Mouse (Mus musculus): ENCODE measurements around the gene Trdmt1. TPM values are rescaled to one million over a fixed set of nuclear protein-coding genes. Genes with fewer than 3 reads are reported as not detected.

Trdmt1 gene
- polyA plus RNA-seq, 1 experiment = 5.2 TPM

GRCm38 (mm10) chr2:13570122-13570521 lies 25.7 kb upstream of the Trdmt1 start:
- H3K4me3 ChIP-seq (replicated peaks; ENCODE audit: insufficient read depth, low read depth, low read length) = no peak overlapping the region
- no peaks in the 10 kb centered on the region for H3K27me3 ChIP-seq (ENCODE audit: control insufficient read depth, insufficient read depth, low read length)
- TF ChIP-seq CTCF (IDR thresholded peaks at IDR 0.05; ENCODE audit: borderline replicate concordance, insufficient read depth, low read depth, low read length) (no peak), POLR2A (IDR thresholded peaks at IDR 0.05; ENCODE audit: borderline replicate concordance, insufficient read depth, low read length) (no peak)
- WGBS = 69% methylated on average over 2 of the region's 2 CpGs
- H3K4me1 ChIP-seq (ENCODE audit: control insufficient read depth, insufficient read depth, low read length) = no peaks in the 10 kb centered on the region
- H3K27ac ChIP-seq (ENCODE audit: insufficient read depth, low read length) = no peak overlapping the region
- DNase-seq = no peak

- Histone ChIP-seq H3K4me3 (replicated peaks; ENCODE audit: insufficient read depth, low read depth, low read length) (no peak overlapping the region), H3K27ac (ENCODE audit: insufficient read depth, low read length) (no peak overlapping the region), H3K27me3 (ENCODE audit: control insufficient read depth, insufficient read depth, low read length) (no peaks in the 10 kb centered on the region), H3K4me1 (ENCODE audit: control insufficient read depth, insufficient read depth, low read length) (no peaks in the 10 kb centered on the region)
- DNase-seq = no peak
- WGBS = 96% methylated on average over 2 of the region's 2 CpGs
- no peak for TF ChIP-seq CTCF (IDR thresholded peaks at IDR 0.05; ENCODE audit: borderline replicate concordance, insufficient read depth, low read depth, low read length)
- TF ChIP-seq POLR2A (IDR thresholded peaks at IDR 0.05; ENCODE audit: borderline replicate concordance, insufficient read depth, low read length) = no peak
Observed at GRCm38 (mm10) chr2:13560396-13560795, 15.9 kb upstream of the Trdmt1 start.

GRCm38 (mm10) chr2:13559729-13560128 lies 15.3 kb upstream of the Trdmt1 start:
- WGBS = 82% methylated on average over 5 of the region's 5 CpGs

GRCm38 (mm10) chr2:13559303-13559702 lies 14.8 kb upstream of the Trdmt1 start:
- no peaks in the 10 kb centered on the region for H3K27me3 ChIP-seq (ENCODE audit: control insufficient read depth, insufficient read depth, low read length)
- H3K27ac ChIP-seq (ENCODE audit: insufficient read depth, low read length) = no peak overlapping the region
- H3K4me1 ChIP-seq (ENCODE audit: control insufficient read depth, insufficient read depth, low read length) = no peaks in the 10 kb centered on the region
- no peak overlapping the region for H3K4me3 ChIP-seq (replicated peaks; ENCODE audit: insufficient read depth, low read depth, low read length)
- WGBS = 85% methylated on average over 5 of the region's 5 CpGs
- DNase-seq = no peak
- TF ChIP-seq CTCF (IDR thresholded peaks at IDR 0.05; ENCODE audit: borderline replicate concordance, insufficient read depth, low read depth, low read length) (no peak), POLR2A (IDR thresholded peaks at IDR 0.05; ENCODE audit: borderline replicate concordance, insufficient read depth, low read length) (no peak)

More at GRCm38 (mm10) chr2:13559729-13560128, 15.3 kb upstream of the Trdmt1 start:
- Histone ChIP-seq H3K27ac (ENCODE audit: insufficient read depth, low read length) (no peak overlapping the region), H3K27me3 (ENCODE audit: control insufficient read depth, insufficient read depth, low read length) (no peaks in the 10 kb centered on the region), H3K4me3 (replicated peaks; ENCODE audit: insufficient read depth, low read depth, low read length) (no peak overlapping the region), H3K4me1 (ENCODE audit: control insufficient read depth, insufficient read depth, low read length) (no peaks in the 10 kb centered on the region)
- no peak for DNase-seq
- TF ChIP-seq CTCF (IDR thresholded peaks at IDR 0.05; ENCODE audit: borderline replicate concordance, insufficient read depth, low read depth, low read length) (no peak), POLR2A (IDR thresholded peaks at IDR 0.05; ENCODE audit: borderline replicate concordance, insufficient read depth, low read length) (no peak)

GRCm38 (mm10) chr2:13558607-13559262 lies 14.3 kb upstream of the Trdmt1 start:
- Histone ChIP-seq H3K4me3 (replicated peaks; ENCODE audit: insufficient read depth, low read depth, low read length) (no peak overlapping the region), H3K27ac (ENCODE audit: insufficient read depth, low read length) (no peak overlapping the region), H3K27me3 (ENCODE audit: control insufficient read depth, insufficient read depth, low read length) (no peaks in the 10 kb centered on the region), H3K4me1 (ENCODE audit: control insufficient read depth, insufficient read depth, low read length) (no peaks in the 10 kb centered on the region)
- no peak for TF ChIP-seq CTCF (IDR thresholded peaks at IDR 0.05; ENCODE audit: borderline replicate concordance, insufficient read depth, low read depth, low read length)
- TF ChIP-seq POLR2A (IDR thresholded peaks at IDR 0.05; ENCODE audit: borderline replicate concordance, insufficient read depth, low read length) = no peak
- no peak for DNase-seq
- WGBS = 38% methylated on average over 5 of the region's 5 CpGs

GRCm38 (mm10) chr2:13557145-13558030 lies 12.9 kb upstream of the Trdmt1 start:
- no peak for DNase-seq
- Histone ChIP-seq H3K4me1 (ENCODE audit: control insufficient read depth, insufficient read depth, low read length) (no peaks in the 10 kb centered on the region), H3K4me3 (replicated peaks; ENCODE audit: insufficient read depth, low read depth, low read length) (no peak overlapping the region), H3K27ac (ENCODE audit: insufficient read depth, low read length) (no peak overlapping the region), H3K27me3 (ENCODE audit: control insufficient read depth, insufficient read depth, low read length) (no peaks in the 10 kb centered on the region)
- 74% methylated on average over 9 of the region's 9 CpGs for WGBS
- TF ChIP-seq CTCF (IDR thresholded peaks at IDR 0.05; ENCODE audit: borderline replicate concordance, insufficient read depth, low read depth, low read length) = no peak
- no peak for TF ChIP-seq POLR2A (IDR thresholded peaks at IDR 0.05; ENCODE audit: borderline replicate concordance, insufficient read depth, low read length)

GRCm38 (mm10) chr2:13556239-13556638 lies 11.8 kb upstream of the Trdmt1 start:
- TF ChIP-seq POLR2A (IDR thresholded peaks at IDR 0.05; ENCODE audit: borderline replicate concordance, insufficient read depth, low read length) (no peak), CTCF (IDR thresholded peaks at IDR 0.05; ENCODE audit: borderline replicate concordance, insufficient read depth, low read depth, low read length) (no peak)
- no peak for DNase-seq
- Histone ChIP-seq H3K4me1 (ENCODE audit: control insufficient read depth, insufficient read depth, low read length) (no peaks in the 10 kb centered on the region), H3K4me3 (replicated peaks; ENCODE audit: insufficient read depth, low read depth, low read length) (no peak overlapping the region), H3K27me3 (ENCODE audit: control insufficient read depth, insufficient read depth, low read length) (no peaks in the 10 kb centered on the region), H3K27ac (ENCODE audit: insufficient read depth, low read length) (no peak overlapping the region)

- H3K4me1 ChIP-seq (ENCODE audit: control insufficient read depth, insufficient read depth, low read length) = no peaks in the 10 kb centered on the region
- H3K27ac ChIP-seq (ENCODE audit: insufficient read depth, low read length) = no peak overlapping the region
- no peaks in the 10 kb centered on the region for H3K27me3 ChIP-seq (ENCODE audit: control insufficient read depth, insufficient read depth, low read length)
- no peak overlapping the region for H3K4me3 ChIP-seq (replicated peaks; ENCODE audit: insufficient read depth, low read depth, low read length)
- TF ChIP-seq CTCF (IDR thresholded peaks at IDR 0.05; ENCODE audit: borderline replicate concordance, insufficient read depth, low read depth, low read length) = no peak
- no peak for TF ChIP-seq POLR2A (IDR thresholded peaks at IDR 0.05; ENCODE audit: borderline replicate concordance, insufficient read depth, low read length)
- WGBS = 69% methylated on average over 2 of the region's 2 CpGs
- no peak for DNase-seq
Observed at GRCm38 (mm10) chr2:13553966-13554365, 9.5 kb upstream of the Trdmt1 start.

All from cerebellum, adult 2 months (tissue).